Mouse (Mus musculus): ENCODE measurements at regions not wholly inside any gene's neighbourhood (a gene's known extent, or its start where the extent isn't known, plus 50 kb on each side); places are given as distances from the start of the nearest gene placed in this dataset.

DNA sequence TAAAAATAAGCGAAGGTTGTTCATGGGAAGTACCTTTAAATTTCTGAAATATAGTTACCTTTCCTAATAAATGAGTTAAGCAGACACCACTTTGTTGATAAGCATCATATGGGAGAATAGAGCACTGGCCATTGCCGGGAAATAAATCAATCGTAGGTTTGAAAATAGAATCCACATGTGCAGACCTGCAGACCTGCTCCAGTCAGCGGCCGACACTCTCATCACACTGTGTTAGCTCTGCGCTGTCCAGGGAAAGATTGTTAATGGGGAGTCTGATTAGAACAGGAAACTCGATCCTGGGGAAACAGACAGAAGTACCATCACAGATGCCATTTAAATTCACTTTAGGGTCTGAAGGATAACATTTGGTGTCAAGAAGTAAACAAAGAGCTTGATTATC is 53.4 kb upstream of the Hgf start:
- TF ChIP-seq POLR2A (IDR thresholded peaks at IDR 0.05; ENCODE audit: control insufficient read depth, low read depth, low read length) (no peak), CTCF (IDR thresholded peaks at IDR 0.05; ENCODE audit: control insufficient read depth, insufficient read depth, insufficient replicate concordance, low read depth, low read length) (no peak)

All from testis, adult 2 months (tissue).